Mouse (Mus musculus): ENCODE measurements around the gene Kcne3.

DNA sequence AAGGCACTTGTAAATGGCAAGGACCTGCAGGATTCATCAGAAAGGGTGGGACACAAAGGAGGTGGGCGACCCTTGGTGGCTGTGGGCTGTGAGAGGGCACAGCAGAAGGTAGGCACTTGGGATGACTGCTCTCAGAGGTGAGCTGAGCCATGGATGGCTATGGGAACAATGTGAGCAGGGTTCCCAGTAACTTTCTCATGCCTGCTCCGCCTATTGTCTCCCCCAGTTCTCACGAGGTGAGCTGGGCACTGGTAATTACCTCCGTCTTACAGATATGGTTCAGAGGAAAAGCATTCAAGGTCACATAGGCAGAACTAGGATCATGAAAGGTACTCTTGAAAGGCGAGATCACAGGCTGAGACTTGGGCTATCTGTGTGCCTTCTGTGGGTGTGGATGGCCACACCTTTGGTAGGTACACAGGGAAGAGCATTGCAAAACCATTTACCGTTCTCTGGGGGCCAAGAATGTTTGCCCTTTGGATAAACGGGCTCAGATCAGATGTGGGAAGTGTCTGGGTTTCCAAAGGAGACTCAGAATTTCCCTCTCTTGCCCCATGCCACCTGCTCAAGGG lies 3.6 kb downstream of the Kcne3 start:
- TF ChIP-seq EP300 (IDR thresholded peaks at IDR 0.05; ENCODE audit: insufficient read depth, low read depth, low read length): no peak
- no peak for TF ChIP-seq POLR2A (IDR thresholded peaks at IDR 0.05; ENCODE audit: insufficient read depth, low read length)
- no peak for TF ChIP-seq CTCF (IDR thresholded peaks at IDR 0.05; ENCODE audit: low read depth, low read length)
